Mouse (Mus musculus): Measurements from ENCODE around the gene Opcml.

DNA sequence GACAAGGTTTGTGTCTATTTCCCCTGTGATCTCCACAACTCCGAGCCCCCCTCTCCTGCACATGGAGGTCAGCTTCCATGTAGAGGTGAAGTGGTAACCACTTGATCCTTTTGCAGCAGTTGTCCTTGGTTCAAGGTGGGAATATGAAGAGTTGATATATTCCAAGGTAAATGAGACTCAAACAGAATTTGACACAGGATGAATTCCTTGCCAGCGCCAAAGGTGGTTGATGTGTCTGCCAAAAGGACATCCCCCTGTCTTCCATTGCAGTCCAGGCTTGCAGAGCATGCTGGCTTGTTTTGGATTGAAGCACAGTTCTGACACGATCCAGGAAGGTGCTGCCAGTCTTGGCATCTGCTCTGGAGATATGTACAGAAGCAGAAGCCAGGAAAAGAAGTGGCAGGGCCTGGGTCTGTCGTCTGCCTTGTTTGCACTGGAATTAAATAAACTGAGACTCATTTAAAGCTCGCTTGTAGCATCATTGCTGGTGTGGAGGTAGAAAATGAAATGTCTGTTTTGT is 893.4 kb downstream of the Opcml start:
- TF ChIP-seq CTCF (conservative IDR thresholded peaks at IDR 0.05; ENCODE audit: low read length) (no peak), POU5F1 (IDR thresholded peaks at IDR 0.05; ENCODE audit: borderline replicate concordance, low read length) (no peak)
